Mouse (Mus musculus) heart, embryonic 12.5 days (tissue): ENCODE results near the gene Mrpl51. TPM values are rescaled to one million over a fixed set of nuclear protein-coding genes. Genes with fewer than 3 reads are reported as not detected.

ENCODE experiments used
- ATAC-seq: fragments of 200-750 bp; cut with Nextera tagmentation; 2 replicates; pipeline ENCODE4 v1.8.0; 2017; ENCODE audit warnings: moderate TSS enrichment, moderate library complexity; ENCODE audit not compliant: insufficient number of reproducible peaks, low FRiP score
- H3K27ac ChIP-seq: fragments of 300-500 bp; sonication (generic); 2 replicates; pipeline ENCODE4 v1.5.1; 2016; ENCODE audit warnings: mild to moderate bottlenecking, moderate library complexity; ENCODE audit not compliant: poor library complexity, severe bottlenecking
- H3K27me3 ChIP-seq: fragments of 300-500 bp; sonication (generic); replicated peaks from 2 replicates; pipeline ENCODE4 v1.6.1; 2016; ENCODE audit warnings: mild to moderate bottlenecking, moderate library complexity
- H3K36me3 ChIP-seq: fragments of 300-500 bp; sonication (generic); 2 replicates; pipeline ENCODE4 v1.6.1; 2016; ENCODE audit warnings: mild to moderate bottlenecking, moderate library complexity
- H3K4me1 ChIP-seq: fragments of 300-500 bp; sonication (generic); replicated peaks from 2 replicates; pipeline ENCODE4 v1.6.1; 2016; ENCODE audit warnings: mild to moderate bottlenecking
- H3K4me2 ChIP-seq: fragments of 300-500 bp; sonication (generic); 2 replicates; pipeline ENCODE4 v1.6.1; 2016; ENCODE audit warnings: mild to moderate bottlenecking, moderate library complexity
- H3K4me3 ChIP-seq: fragments of 300-500 bp; sonication (generic); 2 replicates; pipeline ENCODE4 v1.5.1; 2016; ENCODE audit warnings: mild to moderate bottlenecking
- H3K9ac ChIP-seq: fragments of 300-500 bp; sonication (generic); 2 replicates; pipeline ENCODE4 v1.6.1; 2016; ENCODE audit warnings: mild to moderate bottlenecking, moderate library complexity
- H3K9me3 ChIP-seq: fragments of 300-500 bp; sonication (generic); replicated peaks from 2 replicates; pipeline ENCODE4 v1.6.1; 2016; ENCODE audit warnings: mild to moderate bottlenecking, moderate library complexity
- WGBS: fragments of 180-500 bp; shearing (Covaris S2); methylation state at CpG from one replicate; pipeline ENCODE4 v1.1.7; 2016; 5-methylcytosine and 5-hydroxymethylcytosine counted together
- polyA plus RNA-seq: library from polyadenylated mRNA; unstranded; fragments of >200 nt; fragmentation: Nextera tagmentation; extraction: Ambion mirVana; gene quantifications from 2 replicates; pipeline ENCODE4 v1.2.1, GENCODE M21; 2016

The Mrpl51 gene
- polyA plus RNA-seq, 1 experiment from 2014 or later: 218 TPM

DNA sequence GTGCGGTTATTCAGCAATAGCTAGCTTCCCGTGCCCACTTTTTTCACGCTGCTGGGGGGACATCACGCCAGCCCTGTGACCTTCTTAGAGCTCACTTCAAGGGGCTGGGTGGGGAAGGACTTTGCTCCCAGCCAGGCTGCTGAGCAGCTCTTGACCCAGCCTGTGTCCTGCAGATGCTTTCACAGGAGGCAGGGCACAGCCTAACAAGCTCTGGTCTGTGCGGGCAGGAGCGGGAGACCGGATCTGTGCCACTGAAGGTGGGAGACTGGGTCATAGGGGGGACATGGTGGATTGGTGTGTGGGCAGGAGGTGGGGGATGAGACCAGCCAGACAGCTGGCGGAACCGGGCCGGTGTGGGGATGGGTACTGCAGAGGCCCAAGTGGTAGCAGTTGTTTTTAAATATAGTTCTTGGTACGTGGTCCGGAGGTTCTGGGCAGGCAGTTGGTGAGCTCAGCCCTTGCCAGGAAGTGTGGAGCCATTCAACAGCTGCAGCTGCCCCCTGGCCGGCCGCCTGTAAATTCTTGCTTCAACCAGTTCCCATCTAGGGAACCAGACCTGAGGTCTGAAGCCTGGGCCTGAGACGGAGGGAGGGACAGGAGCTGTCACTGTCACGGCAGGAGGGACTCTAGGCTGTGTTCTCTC, 42.6 kb upstream of the Mrpl51 start:
- no peak for ATAC-seq
- peak overlapping the region; percentile 73 for H3K9ac ChIP-seq
- H3K36me3 ChIP-seq: peaks cover 41% of the 10 kb centered on the region
- peak overlapping the region; percentile 97 for H3K27ac ChIP-seq
- WGBS: 51% methylated on average over 16 of the region's 16 CpGs
- H3K27me3 ChIP-seq: no peaks in the 10 kb centered on the region
- H3K4me3 ChIP-seq: peak overlapping the region; percentile 11; the same call in 1 of the 2 replicates
- H3K4me1 ChIP-seq: peaks cover 48% of the 10 kb centered on the region
- peak overlapping the region; percentile 94 for H3K4me2 ChIP-seq
- no peaks in the 10 kb centered on the region for H3K9me3 ChIP-seq

DNA sequence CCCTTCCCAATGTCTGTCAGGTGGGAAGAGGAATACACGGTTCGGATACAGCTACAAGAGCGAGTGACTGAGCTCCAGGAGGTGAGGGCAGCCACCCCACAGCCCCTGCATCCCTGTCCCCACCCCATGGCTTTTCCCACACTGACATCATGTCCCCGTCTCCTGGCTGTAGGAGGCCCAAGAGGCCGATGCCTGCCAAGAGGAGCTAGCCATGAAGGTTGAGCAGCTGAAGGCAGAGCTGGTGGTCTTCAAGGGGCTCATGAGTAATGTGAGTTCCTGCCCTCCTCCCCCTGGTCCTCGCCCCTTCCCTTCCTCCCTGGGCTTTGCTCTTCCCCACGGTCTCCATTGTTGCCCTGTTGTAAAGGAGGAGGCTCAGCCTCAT, 42.0 kb upstream of the Mrpl51 start:
- ATAC-seq: no peak
- Histone ChIP-seq H3K9me3 (no peaks in the 10 kb centered on the region), H3K4me2 (peak overlapping the region; percentile 94), H3K36me3 (peaks cover 38% of the 10 kb centered on the region), H3K9ac (peak overlapping the region; percentile 73), H3K4me1 (peaks cover 47% of the 10 kb centered on the region), H3K27me3 (no peaks in the 10 kb centered on the region), H3K4me3 (no peak overlapping the region), H3K27ac (peak overlapping the region; percentile 97)
- WGBS: 69% methylated on average over 7 of the region's 7 CpGs

DNA sequence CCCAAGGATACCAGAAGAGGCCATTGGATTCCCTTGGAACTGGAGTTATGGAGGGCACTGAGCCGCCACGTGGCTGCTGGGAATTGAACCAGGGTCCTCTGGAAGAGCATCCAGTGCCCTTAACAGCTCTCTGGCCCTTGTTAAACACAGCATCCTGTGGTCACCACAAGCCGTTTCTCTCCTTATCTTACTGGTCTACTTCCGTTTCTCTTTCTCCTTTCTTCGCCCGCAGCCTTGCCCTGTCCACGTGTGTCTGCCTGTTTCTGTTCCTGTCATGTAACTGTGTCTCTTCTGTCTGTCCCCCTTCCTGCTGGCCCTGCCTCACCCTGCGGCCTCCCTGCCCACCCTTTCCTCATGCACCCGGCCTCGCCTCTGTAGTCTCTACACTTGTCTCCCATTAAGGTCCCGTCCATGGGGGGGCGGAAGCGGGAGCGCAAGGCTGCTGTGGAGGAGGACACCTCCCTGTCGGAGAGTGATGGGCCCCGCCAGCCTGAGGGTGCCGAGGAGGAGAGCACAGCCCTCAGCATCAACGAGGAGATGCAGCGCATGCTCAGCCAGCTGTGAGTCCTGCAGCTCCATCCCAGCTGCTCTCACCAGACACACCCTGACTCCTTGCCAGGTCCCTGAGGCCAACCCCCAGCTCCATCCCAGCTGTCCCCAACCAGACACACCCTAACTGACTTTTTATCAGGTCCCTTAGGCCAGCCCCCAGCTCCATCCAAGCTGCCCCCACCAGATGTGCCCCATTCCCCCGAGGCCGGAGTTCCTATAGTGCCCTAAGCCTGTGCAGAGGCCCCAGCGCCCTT, 39.2 kb upstream of the Mrpl51 start:
- Histone ChIP-seq H3K4me3 (no peak overlapping the region), H3K4me2 (no peak overlapping the region), H3K9me3 (no peaks in the 10 kb centered on the region), H3K36me3 (peaks cover 56% of the 10 kb centered on the region), H3K27me3 (no peaks in the 10 kb centered on the region), H3K9ac (0 out of 2 replicates have a peak overlapping the region, but pooled peaks have one; percentile 15), H3K4me1 (peaks cover 25% of the 10 kb centered on the region), H3K27ac (no peak overlapping the region)
- ATAC-seq: no peak
- WGBS: 69% methylated on average over 22 of the region's 22 CpGs

DNA sequence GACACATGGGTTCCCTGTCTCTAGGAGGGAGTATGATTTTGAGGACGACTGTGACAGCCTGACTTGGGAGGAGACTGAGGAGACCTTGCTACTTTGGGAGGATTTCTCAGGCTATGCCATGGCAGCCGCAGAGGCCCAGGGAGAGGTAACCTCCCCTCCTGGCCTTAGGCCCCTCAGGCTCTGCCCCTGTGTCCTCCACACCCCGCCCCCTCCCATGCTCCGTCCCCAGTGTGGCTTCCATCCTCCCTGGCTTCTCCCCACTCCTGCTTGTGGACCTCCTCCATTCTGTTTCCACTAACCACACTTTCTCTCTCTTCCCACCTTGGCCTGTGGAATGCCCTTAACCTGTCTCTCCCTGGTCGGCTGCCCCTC, 38.6 kb upstream of the Mrpl51 start:
- no peak overlapping the region for H3K4me3 ChIP-seq
- H3K9me3 ChIP-seq: no peaks in the 10 kb centered on the region
- no peak overlapping the region for H3K4me2 ChIP-seq
- ATAC-seq: no peak
- no peak overlapping the region for H3K27ac ChIP-seq
- WGBS: 80% methylated on average over 5 of the region's 5 CpGs
- 0 out of 2 replicates have a peak overlapping the region, but pooled peaks have one; percentile 15 for H3K9ac ChIP-seq
- H3K4me1 ChIP-seq: peaks cover 19% of the 10 kb centered on the region
- peaks cover 62% of the 10 kb centered on the region for H3K36me3 ChIP-seq
- no peaks in the 10 kb centered on the region for H3K27me3 ChIP-seq

DNA sequence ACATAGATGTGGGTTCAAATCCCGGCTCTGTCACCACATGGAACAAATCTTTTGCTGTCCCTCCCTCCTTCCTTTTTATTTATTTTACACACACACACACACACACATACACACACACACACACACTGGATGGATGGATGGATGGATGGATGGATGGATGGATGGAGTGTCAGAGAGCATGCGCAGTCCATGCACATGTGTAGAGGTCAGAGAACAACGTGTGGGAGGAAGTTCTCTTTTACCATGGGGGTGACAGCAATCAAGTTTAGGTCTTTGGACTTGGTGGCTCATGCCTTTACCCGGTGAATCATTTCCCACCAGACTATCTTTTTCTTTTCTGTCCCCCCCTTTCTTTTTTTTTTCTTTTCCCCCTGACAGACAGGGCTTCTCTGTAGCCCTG, 37.9 kb upstream of the Mrpl51 start:
- Histone ChIP-seq H3K27ac (no peak overlapping the region), H3K9ac (no peak overlapping the region), H3K4me3 (no peak overlapping the region), H3K4me1 (peaks cover 12% of the 10 kb centered on the region), H3K36me3 (peaks cover 67% of the 10 kb centered on the region), H3K27me3 (no peaks in the 10 kb centered on the region), H3K4me2 (no peak overlapping the region), H3K9me3 (no peaks in the 10 kb centered on the region)
- ATAC-seq: no peak
- WGBS: 84% methylated on average over 4 of the region's 4 CpGs

DNA sequence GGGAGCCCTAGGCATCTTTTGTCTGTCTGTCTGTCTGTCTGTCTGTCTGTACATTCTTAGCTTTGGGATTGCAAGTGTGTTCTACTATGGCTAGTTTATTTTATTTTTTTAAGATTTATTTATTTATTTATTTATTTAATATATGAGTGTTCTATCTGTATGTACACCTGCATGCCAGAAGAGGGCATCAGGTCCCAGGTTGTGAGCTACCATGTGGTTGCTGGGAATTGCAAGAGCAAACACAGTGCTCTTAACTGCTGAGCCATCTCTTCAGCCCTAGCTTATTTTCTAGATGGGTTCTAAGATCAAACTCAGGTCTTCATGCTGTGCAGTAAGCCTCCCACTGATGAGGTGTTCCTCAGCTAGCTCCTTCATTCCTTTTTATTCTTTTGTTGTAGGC, 37.1 kb upstream of the Mrpl51 start:
- no peak overlapping the region for H3K9ac ChIP-seq
- no peak overlapping the region for H3K4me3 ChIP-seq
- no peak overlapping the region for H3K4me2 ChIP-seq
- no peak for ATAC-seq
- peaks cover 4% of the 10 kb centered on the region for H3K4me1 ChIP-seq
- peaks cover 76% of the 10 kb centered on the region for H3K36me3 ChIP-seq
- H3K9me3 ChIP-seq: no peaks in the 10 kb centered on the region
- H3K27me3 ChIP-seq: no peaks in the 10 kb centered on the region
- H3K27ac ChIP-seq: no peak overlapping the region

DNA sequence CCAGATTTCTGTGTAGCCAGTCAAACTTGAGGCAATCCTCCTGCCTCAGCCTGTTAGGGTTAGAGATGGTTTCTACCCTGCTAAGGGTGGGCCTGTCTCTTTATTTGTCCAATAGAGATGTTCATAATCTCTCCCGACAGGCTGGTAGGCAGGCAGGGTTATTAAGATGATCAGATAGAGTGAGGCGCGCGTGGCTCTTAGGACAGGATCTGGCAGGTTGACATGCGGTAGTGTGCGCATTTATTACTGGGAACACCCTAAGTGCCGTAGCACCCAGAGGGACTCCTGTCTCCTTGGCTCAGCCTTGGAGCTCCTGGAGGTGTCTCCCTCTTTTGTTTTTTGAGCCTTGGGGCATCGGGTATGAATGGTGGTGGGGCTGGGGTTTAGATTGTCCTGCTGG, 36.3 kb upstream of the Mrpl51 start:
- WGBS: 90% methylated on average over 8 of the region's 8 CpGs
- no peak for ATAC-seq
- H3K4me1 ChIP-seq: no peaks in the 10 kb centered on the region; the same call in 1 of the 2 replicates
- H3K4me3 ChIP-seq: no peak overlapping the region
- H3K36me3 ChIP-seq: peaks cover 79% of the 10 kb centered on the region
- no peaks in the 10 kb centered on the region for H3K9me3 ChIP-seq
- H3K4me2 ChIP-seq: no peak overlapping the region
- no peaks in the 10 kb centered on the region for H3K27me3 ChIP-seq
- no peak overlapping the region for H3K9ac ChIP-seq
- H3K27ac ChIP-seq: no peak overlapping the region

DNA sequence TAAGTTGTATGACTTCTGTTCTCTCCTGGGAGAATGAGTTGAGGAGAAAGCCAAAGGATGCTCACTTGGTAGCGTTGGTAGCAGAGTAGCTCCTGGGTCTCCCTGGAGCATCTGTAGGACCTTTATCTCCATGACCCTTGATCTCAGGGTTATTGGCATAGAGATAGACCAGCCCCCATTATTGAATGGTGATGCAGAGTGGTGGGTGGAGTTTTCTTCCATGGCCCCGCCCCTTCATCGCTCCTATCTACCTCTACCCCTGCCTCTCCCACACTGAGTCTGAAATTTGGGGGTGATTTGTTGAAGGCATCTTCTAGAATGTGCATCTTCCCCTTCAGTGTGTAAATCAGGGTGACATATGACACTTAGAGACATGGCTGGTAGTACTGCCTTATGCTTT, 35.1 kb upstream of the Mrpl51 start:
- H3K4me2 ChIP-seq: no peak overlapping the region
- no peak overlapping the region for H3K9ac ChIP-seq
- H3K4me3 ChIP-seq: no peak overlapping the region
- no peaks in the 10 kb centered on the region for H3K9me3 ChIP-seq
- WGBS: 83% methylated on average over 3 of the region's 3 CpGs
- H3K36me3 ChIP-seq: peaks cover 83% of the 10 kb centered on the region
- peaks cover 11% of the 10 kb centered on the region for H3K4me1 ChIP-seq
- no peaks in the 10 kb centered on the region for H3K27me3 ChIP-seq
- ATAC-seq: no peak
- no peak overlapping the region for H3K27ac ChIP-seq

DNA sequence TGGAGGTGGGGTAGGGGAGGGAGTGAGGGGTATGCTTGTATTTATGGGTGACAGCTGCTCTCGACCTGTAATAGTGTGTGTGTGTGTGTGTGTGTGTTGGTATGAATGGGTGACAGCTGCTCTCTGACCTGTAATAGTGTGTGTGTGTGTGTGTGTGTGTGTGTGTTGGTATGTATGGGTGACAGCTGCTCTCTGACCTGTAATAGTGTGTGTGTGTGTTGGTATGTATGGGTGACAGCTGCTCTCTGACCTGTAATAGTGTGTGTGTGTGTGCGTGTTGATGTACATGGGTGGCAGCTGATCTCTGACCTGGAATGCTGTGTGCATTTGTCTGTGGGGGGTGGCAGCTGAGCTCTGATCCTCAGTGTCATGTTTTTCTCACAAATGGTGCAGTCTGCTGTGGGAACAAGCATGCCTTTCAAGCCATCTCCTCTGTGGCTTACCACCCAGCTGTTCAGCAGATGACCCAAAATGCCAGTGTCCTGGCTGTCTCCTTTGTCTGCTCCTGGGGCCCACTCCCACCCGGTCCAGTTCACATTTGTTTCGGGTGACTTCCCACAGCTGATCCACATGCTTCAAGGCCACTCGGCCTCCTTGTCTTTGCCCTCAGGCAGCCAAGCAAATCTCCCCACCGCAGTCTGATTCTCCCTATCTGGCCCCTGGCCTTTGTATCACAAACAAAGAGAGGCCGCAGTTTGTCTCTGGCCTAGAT, 34.5 kb upstream of the Mrpl51 start:
- Histone ChIP-seq H3K4me1 (peaks cover 14% of the 10 kb centered on the region), H3K9ac (no peak overlapping the region; the same call in 1 of the 2 replicates), H3K36me3 (peaks cover 80% of the 10 kb centered on the region), H3K27me3 (no peaks in the 10 kb centered on the region), H3K9me3 (no peaks in the 10 kb centered on the region), H3K4me2 (no peak overlapping the region), H3K27ac (peak overlapping the region; percentile 2; the same call in 1 of the 2 replicates), H3K4me3 (no peak overlapping the region)
- WGBS: 73% methylated on average over 7 of the region's 7 CpGs
- no peak for ATAC-seq

DNA sequence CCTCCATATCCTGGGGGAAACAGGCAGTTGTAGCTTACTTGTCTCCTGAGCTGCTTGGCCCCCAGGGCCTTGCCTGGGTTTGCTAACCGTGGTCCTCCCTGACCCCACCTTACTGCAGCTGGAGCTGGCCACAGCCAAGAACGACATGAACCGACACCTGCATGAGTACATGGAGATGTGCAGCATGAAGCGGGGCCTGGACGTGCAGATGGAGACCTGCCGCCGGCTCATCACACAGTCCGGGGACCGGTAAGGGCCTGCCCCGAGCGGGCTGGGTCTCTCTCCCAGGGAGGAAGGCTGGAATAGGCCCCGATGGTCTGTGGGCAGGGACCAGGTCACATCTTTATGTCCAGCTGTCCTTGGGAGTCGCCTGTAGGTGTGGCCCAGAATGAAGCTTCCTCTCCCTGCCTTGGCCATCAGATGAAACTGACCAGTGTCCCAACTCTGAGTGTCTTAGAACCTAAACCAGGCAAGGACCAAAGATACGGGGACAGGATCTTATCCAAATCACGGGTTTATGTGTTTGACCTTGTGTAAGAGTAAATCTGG, 32.6 kb upstream of the Mrpl51 start:
- peaks cover 29% of the 10 kb centered on the region for H3K4me1 ChIP-seq
- H3K27ac ChIP-seq: no peak overlapping the region
- H3K4me2 ChIP-seq: no peak overlapping the region
- no peak overlapping the region for H3K4me3 ChIP-seq
- H3K9ac ChIP-seq: no peak overlapping the region
- no peaks in the 10 kb centered on the region for H3K9me3 ChIP-seq
- H3K27me3 ChIP-seq: no peaks in the 10 kb centered on the region
- peaks cover 74% of the 10 kb centered on the region for H3K36me3 ChIP-seq
- no peak for ATAC-seq
- WGBS: 83% methylated on average over 15 of the region's 15 CpGs
